Mouse (Mus musculus) adrenal gland (tissue): ENCODE measurements at regions not wholly inside any gene's neighbourhood (a gene's known extent, or its start where the extent isn't known, plus 50 kb on each side); places are given as distances from the start of the nearest gene placed in this dataset.
"Not testable (repeated sequence)": the region's sequence is repeated elsewhere in the genome, so short reads cannot be mapped to it uniquely, and the experiment has no call there.

Source experiments
- intact Hi-C: fragments of 180-260 bp; cut with DNase I; formaldehyde crosslinking; loops from one replicate; pipeline ENCODE4 v1.15.1; 2025

GRCm38 (mm10) chr16:49409235-49409634, 289.8 kb upstream of the Ift57 start:
- intact Hi-C loops: no loop called here

GRCm38 (mm10) chr16:49430296-49430695, 268.7 kb upstream of the Ift57 start:
- intact Hi-C loops: no loop called here

- intact Hi-C loops: no loop called here
Measured at GRCm38 (mm10) chr16:49431902-49432301, 267.1 kb upstream of the Ift57 start.

GRCm38 (mm10) chr16:49441225-49441624, 257.8 kb upstream of the Ift57 start:
- intact Hi-C loops: no loop called here

- intact Hi-C loops: not testable (repeated sequence)
Measured at GRCm38 (mm10) chr16:49447356-49447755, 251.7 kb upstream of the Ift57 start.

GRCm38 (mm10) chr16:49493881-49494280, 205.2 kb upstream of the Ift57 start:
- intact Hi-C loops: no loop called here

GRCm38 (mm10) chr16:49497521-49498010, 201.5 kb upstream of the Ift57 start:
- intact Hi-C loops: no loop called here

GRCm38 (mm10) chr16:49500818-49501217, 198.2 kb upstream of the Ift57 start:
- intact Hi-C loops: no loop called here

- intact Hi-C loops: no loop called here
Measured at GRCm38 (mm10) chr16:49503897-49504413, 195.1 kb upstream of the Ift57 start.

- intact Hi-C loops: no loop called here
Measured at GRCm38 (mm10) chr16:49504669-49505068, 194.4 kb upstream of the Ift57 start.

GRCm38 (mm10) chr16:49505271-49505670, 193.8 kb upstream of the Ift57 start:
- intact Hi-C loops: no loop called here

- intact Hi-C loops: loop anchor here (10.0 kb wide), 1 partner anchor 1226 kb away; no protein-coding TSS in a partner anchor
Measured at GRCm38 (mm10) chr16:49518844-49519243, 180.2 kb upstream of the Ift57 start.

- intact Hi-C loops: no loop called here
Measured at GRCm38 (mm10) chr16:49520411-49520810, 178.6 kb upstream of the Ift57 start.

- intact Hi-C loops: no loop called here
Measured at GRCm38 (mm10) chr16:49521685-49522084, 177.3 kb upstream of the Ift57 start.

GRCm38 (mm10) chr16:49522576-49522975, 176.5 kb upstream of the Ift57 start:
- intact Hi-C loops: no loop called here

GRCm38 (mm10) chr16:49528618-49529017, 170.4 kb upstream of the Ift57 start:
- intact Hi-C loops: not testable (repeated sequence)

- intact Hi-C loops: no loop called here
Measured at GRCm38 (mm10) chr16:49529060-49529459, 170.0 kb upstream of the Ift57 start.

- intact Hi-C loops: no loop called here
Measured at GRCm38 (mm10) chr16:49530051-49530450, 169.0 kb upstream of the Ift57 start.

- intact Hi-C loops: no loop called here
Measured at GRCm38 (mm10) chr16:49532071-49532686, 166.9 kb upstream of the Ift57 start.

GRCm38 (mm10) chr16:49533498-49533998, 165.5 kb upstream of the Ift57 start:
- intact Hi-C loops: no loop called here

- intact Hi-C loops: no loop called here
Measured at GRCm38 (mm10) chr16:49550231-49550630, 148.8 kb upstream of the Ift57 start.

- intact Hi-C loops: no loop called here
Measured at GRCm38 (mm10) chr16:49570031-49570430, 129.0 kb upstream of the Ift57 start.
